Mouse (Mus musculus): ENCODE measurements around the gene L3mbtl4.

GRCm38 (mm10) chr17:68308381-68308780 lies 34.8 kb downstream of the L3mbtl4 start:
- TF ChIP-seq EP300 (IDR thresholded peaks at IDR 0.05; ENCODE audit: low read depth) (no peak), CTCF (IDR thresholded peaks at IDR 0.05; ENCODE audit: low read depth) (no peak)

All from liver, embryonic 14.5 days (tissue).